Mouse (Mus musculus): ENCODE measurements at regions not wholly inside any gene's neighbourhood (a gene's known extent, or its start where the extent isn't known, plus 50 kb on each side); places are given as distances from the start of the nearest gene placed in this dataset.

DNA sequence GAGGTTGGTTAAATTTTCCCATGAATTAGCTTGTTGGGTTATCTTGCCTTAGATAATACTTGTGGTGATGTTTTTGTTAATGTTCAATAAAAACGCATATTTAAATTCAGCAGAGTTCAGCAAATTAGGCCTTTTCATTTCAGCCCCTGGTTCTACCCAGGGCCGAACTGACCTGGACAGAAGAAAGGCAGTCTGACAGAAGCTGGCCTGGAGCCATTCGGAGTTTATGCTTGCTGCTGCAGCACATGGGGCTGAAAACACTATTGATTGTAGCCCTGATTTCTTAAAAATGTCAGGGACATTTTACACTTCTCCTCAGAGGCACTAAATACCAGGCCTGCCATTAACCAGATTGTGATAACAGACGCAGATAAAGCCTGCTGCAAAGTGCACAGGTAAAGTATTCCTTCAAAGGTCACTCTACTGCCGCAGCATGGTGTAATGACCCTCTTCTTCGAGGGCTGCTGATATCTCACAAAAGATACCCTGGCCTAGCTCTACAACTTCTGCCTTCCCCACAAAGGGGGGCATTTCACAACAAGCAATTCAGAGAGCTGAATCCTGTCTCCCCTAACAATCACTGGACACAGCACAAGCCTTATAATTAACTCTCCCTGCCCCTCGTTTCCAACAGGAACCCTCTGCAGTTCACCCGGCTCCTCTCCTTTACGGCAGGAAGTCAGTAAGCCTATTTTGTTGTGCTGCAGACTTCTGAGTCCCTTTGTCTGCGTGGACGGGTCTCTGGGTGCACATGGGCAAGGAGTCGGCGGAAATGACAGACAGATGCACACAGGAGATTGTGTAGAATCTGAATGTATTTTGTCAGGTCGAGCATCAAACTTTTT lies 121.3 kb upstream of the Mon1b start:
- no peak for TF ChIP-seq MYOG (IDR thresholded peaks at IDR 0.05; ENCODE audit: control insufficient read depth in 1 of 3, insufficient read depth in 1 of 3, insufficient read length in 2 of 3, low read depth in 2 of 3)
- no peak for TF ChIP-seq TCF3 (IDR thresholded peaks at IDR 0.05; ENCODE audit: insufficient read length, low read depth)
- TF ChIP-seq TCF12 (IDR thresholded peaks at IDR 0.05; ENCODE audit: insufficient read depth, poor library complexity, severe bottlenecking), result no peak
- no peak for TF ChIP-seq SRF (IDR thresholded peaks at IDR 0.05; ENCODE audit: control insufficient read depth, insufficient read length, low read depth)
- no peak for TF ChIP-seq POLR2A (IDR thresholded peaks at IDR 0.05; ENCODE audit: insufficient read length, low read depth)
- TF ChIP-seq POLR2AphosphoS2 (IDR thresholded peaks at IDR 0.05; ENCODE audit: insufficient read length, low read depth), result no peak

All from myocyte (in vitro differentiated cells).